Mouse (Mus musculus) thymus, adult 2 months (tissue): ENCODE measurements around the gene Ets1.

Experiments used
- CTCF ChIP-seq: fragments of 200-500 bp; IDR thresholded peaks from 2 replicates; pipeline ENCODE4 v1.5.1; 2012; ENCODE audit warnings: mild to moderate bottlenecking, control low read depth, low read length, moderate library complexity, borderline replicate concordance; ENCODE audit not compliant: control insufficient read depth, poor library complexity, insufficient read depth; ENCODE audit errors: extremely low read depth
- POLR2A ChIP-seq: fragments of 200-500 bp; IDR thresholded peaks from 2 replicates; pipeline ENCODE4 v1.6.1; 2012; ENCODE audit warnings: mild to moderate bottlenecking, low read length, control low read depth, moderate library complexity; ENCODE audit not compliant: control insufficient read depth, poor library complexity, insufficient read depth; ENCODE audit errors: extremely low read depth

- TF ChIP-seq POLR2A (no peak), CTCF (no peak)
Observed at GRCm38 (mm10) chr9:32644981-32645380, 9.0 kb downstream of the Ets1 start.
